Mouse (Mus musculus): ENCODE results near the gene Glt28d2. TPM values are rescaled to one million over a fixed set of nuclear protein-coding genes. Genes with fewer than 3 reads are reported as not detected.
A peak's percentile ranks its signal among the peaks of the same experiment; 100 is the strongest.

Gene Glt28d2
- polyA plus RNA-seq, 1 experiment from 2014 or later, result 2.2 TPM

- Histone ChIP-seq H3K36me3 (ENCODE audit: control insufficient read depth, insufficient read depth, low read length) (no peaks in the 10 kb centered on the region), H3K4me1 (ENCODE audit: control insufficient read depth in 2 of 2, insufficient read depth in 2 of 2, low read length in 2 of 2) (no peaks in the 10 kb centered on the region), H3K27me3 (ENCODE audit: control insufficient read depth, insufficient read depth, low read length) (no peaks in the 10 kb centered on the region), H3K9ac (ENCODE audit: low read length) (no peak overlapping the region), H3K4me3 (ENCODE audit: control insufficient read depth in 1 of 2, insufficient read depth in 1 of 2, low read depth in 1 of 2, low read length in 2 of 2) (no peak overlapping the region), H3K27ac (replicated peaks in 1 of 2; ENCODE audit: control insufficient read depth in 1 of 2, insufficient read depth in 1 of 2, low read depth in 2 of 2, low read length in 2 of 2) (no peak overlapping the region), H3K4me2 (ENCODE audit: low read length) (no peak overlapping the region), H3K9me3 (ENCODE audit: control insufficient read depth, low read length) (0 out of 2 replicates have a peak, but pooled peaks cover 4% of the 10 kb centered on the region)
- ATAC-seq (ENCODE audit: insufficient number of reproducible peaks, insufficient read depth, low FRiP score, low read depth), result no peak
These were observed 17.1 kb upstream of the Glt28d2 start for GRCm38 (mm10) chr3:85904371-85904770.

DNA sequence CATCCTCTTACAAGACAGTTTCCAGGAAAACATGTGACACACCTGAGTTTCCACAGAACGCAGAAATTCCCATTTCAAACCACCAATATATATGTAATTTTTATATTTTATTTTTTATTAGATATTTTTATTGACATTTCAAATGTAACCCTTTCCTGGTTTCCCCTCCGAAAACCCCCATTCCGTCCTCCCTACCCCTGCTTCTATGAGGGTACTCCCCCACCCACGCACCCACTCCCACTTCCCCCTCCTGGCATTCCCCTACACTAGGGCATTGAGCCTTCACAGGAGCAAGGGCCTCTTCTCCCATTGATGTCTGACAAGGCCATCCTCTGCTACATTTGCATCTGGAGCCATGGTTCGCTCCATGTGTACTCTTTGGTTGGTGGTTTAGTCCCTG is 7.7 kb upstream of the Glt28d2 start:
- Histone ChIP-seq H3K4me1 (ENCODE audit: control insufficient read depth in 2 of 2, insufficient read depth in 2 of 2, low read length in 2 of 2) (peaks cover 2 to 5% of the 10 kb centered on the region in 2 experiments; a peak in 1 of 4 replicates), H3K9ac (ENCODE audit: low read length) (no peak overlapping the region), H3K27ac (replicated peaks in 1 of 2; ENCODE audit: control insufficient read depth in 1 of 2, insufficient read depth in 1 of 2, low read depth in 2 of 2, low read length in 2 of 2) (no peak overlapping the region), H3K27me3 (ENCODE audit: control insufficient read depth, insufficient read depth, low read length) (no peaks in the 10 kb centered on the region), H3K9me3 (ENCODE audit: control insufficient read depth, low read length) (no peaks in the 10 kb centered on the region), H3K4me2 (ENCODE audit: low read length) (no peak overlapping the region), H3K36me3 (ENCODE audit: control insufficient read depth, insufficient read depth, low read length) (no peaks in the 10 kb centered on the region), H3K4me3 (ENCODE audit: control insufficient read depth in 1 of 2, insufficient read depth in 1 of 2, low read depth in 1 of 2, low read length in 2 of 2) (no peak overlapping the region)
- WGBS, result 84% methylated on average over 5 of the region's 5 CpGs
- no peak for ATAC-seq (ENCODE audit: insufficient number of reproducible peaks, insufficient read depth, low FRiP score, low read depth)

DNA sequence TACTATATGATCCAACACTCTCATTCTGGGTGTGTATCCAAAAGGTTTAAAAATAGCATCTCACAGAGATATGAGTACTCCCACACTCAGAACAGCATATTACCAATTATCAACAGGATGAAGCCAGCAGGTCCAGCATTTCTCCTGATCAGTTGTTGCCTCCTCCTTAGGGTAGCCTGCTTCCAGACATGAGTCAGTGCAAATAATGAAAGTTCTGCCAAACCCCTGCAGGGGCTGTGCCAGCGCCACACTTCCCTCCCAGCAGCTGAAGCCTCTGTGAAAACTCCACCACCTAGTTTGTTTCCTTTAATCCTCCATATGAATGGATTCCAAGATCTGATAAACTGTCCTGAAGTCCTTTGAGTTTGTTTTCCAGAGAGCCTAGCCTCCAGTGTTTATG is 4.3 kb upstream of the Glt28d2 start:
- no peak overlapping the region for H3K4me2 ChIP-seq (ENCODE audit: low read length)
- H3K27me3 ChIP-seq (ENCODE audit: control insufficient read depth, insufficient read depth, low read length), result no peaks in the 10 kb centered on the region
- H3K4me1 ChIP-seq (ENCODE audit: control insufficient read depth in 2 of 2, insufficient read depth in 2 of 2, low read length in 2 of 2), result peaks cover 6 to 7% of the 10 kb centered on the region in 2 experiments
- no peak overlapping the region for H3K27ac ChIP-seq (replicated peaks in 1 of 2; ENCODE audit: control insufficient read depth in 1 of 2, insufficient read depth in 1 of 2, low read depth in 2 of 2, low read length in 2 of 2)
- H3K4me3 ChIP-seq (ENCODE audit: control insufficient read depth in 1 of 2, insufficient read depth in 1 of 2, low read depth in 1 of 2, low read length in 2 of 2), result no peak overlapping the region
- WGBS, result 67% methylated on average over 1 of the region's 1 CpGs
- no peak overlapping the region for H3K9ac ChIP-seq (ENCODE audit: low read length)
- no peaks in the 10 kb centered on the region for H3K9me3 ChIP-seq (ENCODE audit: control insufficient read depth, low read length)
- no peak for ATAC-seq (ENCODE audit: insufficient number of reproducible peaks, insufficient read depth, low FRiP score, low read depth)
- H3K36me3 ChIP-seq (ENCODE audit: control insufficient read depth, insufficient read depth, low read length), result no peaks in the 10 kb centered on the region

DNA sequence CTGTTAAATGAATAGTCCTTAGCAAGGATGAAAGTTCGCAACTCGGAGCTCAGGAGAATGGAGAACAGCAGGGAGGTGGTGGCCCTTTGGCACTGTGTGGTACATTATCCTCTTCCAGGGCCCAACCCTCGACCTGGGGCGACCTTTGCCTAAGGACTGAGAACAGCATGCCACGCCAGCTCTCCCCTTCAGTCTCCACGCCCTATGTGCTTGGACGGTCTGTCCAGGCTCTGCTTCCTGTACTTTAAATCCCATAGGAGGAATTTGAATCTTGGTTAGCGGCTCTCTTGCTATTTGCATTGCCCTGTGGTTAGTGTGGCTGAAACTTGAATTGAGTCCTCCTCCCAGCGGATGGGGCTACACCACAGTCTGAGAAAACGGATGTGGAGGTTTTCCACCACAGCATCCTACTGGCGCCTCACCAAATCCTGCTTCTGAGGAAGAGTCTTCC is 930 bp upstream of the Glt28d2 start:
- Histone ChIP-seq H3K9me3 (ENCODE audit: control insufficient read depth, low read length) (no peaks in the 10 kb centered on the region), H3K27me3 (ENCODE audit: control insufficient read depth, insufficient read depth, low read length) (no peaks in the 10 kb centered on the region), H3K9ac (ENCODE audit: low read length) (peak overlapping the region; percentile 80), H3K4me1 (ENCODE audit: control insufficient read depth in 2 of 2, insufficient read depth in 2 of 2, low read length in 2 of 2) (peaks cover 6 to 15% of the 10 kb centered on the region in 2 experiments), H3K36me3 (ENCODE audit: control insufficient read depth, insufficient read depth, low read length) (no peaks in the 10 kb centered on the region), H3K27ac (replicated peaks in 1 of 2; ENCODE audit: control insufficient read depth in 1 of 2, insufficient read depth in 1 of 2, low read depth in 2 of 2, low read length in 2 of 2) (peak overlapping the region in 1 of 2 experiments; percentile 71; a peak in 2 of 4 replicates), H3K4me2 (ENCODE audit: low read length) (peak overlapping the region; percentile 78), H3K4me3 (ENCODE audit: control insufficient read depth in 1 of 2, insufficient read depth in 1 of 2, low read depth in 1 of 2, low read length in 2 of 2) (peak overlapping the region; percentile 63 to 81)
- ATAC-seq (ENCODE audit: insufficient number of reproducible peaks, insufficient read depth, low FRiP score, low read depth), result no peak
- 19% methylated on average over 11 of the region's 11 CpGs for WGBS

DNA sequence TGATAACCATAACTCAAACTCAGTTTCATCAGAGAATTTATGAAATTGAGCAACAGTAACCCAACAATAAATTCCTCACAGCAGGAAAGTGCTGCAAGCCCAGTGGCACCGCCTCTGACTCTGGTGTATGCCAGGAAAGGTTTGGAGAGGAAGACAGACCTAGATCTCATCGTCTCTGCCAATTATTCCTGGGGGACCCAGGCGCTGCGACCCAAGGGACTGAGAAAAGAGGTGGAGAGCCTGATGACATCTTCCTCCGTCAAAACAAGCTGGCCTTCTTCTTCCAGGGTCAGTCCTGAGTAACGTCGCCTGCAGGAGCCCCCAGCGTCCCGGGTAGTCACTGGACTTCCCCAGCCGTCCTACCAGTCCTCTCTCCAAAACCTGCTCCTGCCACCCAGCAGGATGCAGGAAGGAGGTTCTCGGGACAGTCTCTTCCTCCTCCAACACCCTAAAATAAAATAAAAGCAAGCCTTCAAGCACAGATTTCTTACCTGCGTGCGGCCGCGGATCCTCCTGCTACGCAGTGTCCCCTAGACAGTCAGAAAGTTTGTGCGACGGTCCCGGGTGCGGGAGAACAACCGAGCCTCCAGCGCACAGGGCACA is 579 bp downstream of the Glt28d2 start:
- Histone ChIP-seq H3K9ac (ENCODE audit: low read length) (peak overlapping the region; percentile 80), H3K4me2 (ENCODE audit: low read length) (peak overlapping the region; percentile 78), H3K4me1 (ENCODE audit: control insufficient read depth in 2 of 2, insufficient read depth in 2 of 2, low read length in 2 of 2) (peaks cover 6 to 15% of the 10 kb centered on the region in 2 experiments), H3K4me3 (ENCODE audit: control insufficient read depth in 1 of 2, insufficient read depth in 1 of 2, low read depth in 1 of 2, low read length in 2 of 2) (peak overlapping the region; percentile 63 to 81), H3K9me3 (ENCODE audit: control insufficient read depth, low read length) (no peaks in the 10 kb centered on the region), H3K27ac (replicated peaks in 1 of 2; ENCODE audit: control insufficient read depth in 1 of 2, insufficient read depth in 1 of 2, low read depth in 2 of 2, low read length in 2 of 2) (peak overlapping the region; percentile 68 to 71), H3K36me3 (ENCODE audit: control insufficient read depth, insufficient read depth, low read length) (no peaks in the 10 kb centered on the region), H3K27me3 (ENCODE audit: control insufficient read depth, insufficient read depth, low read length) (no peaks in the 10 kb centered on the region)
- peak; percentile 19; the same call in 1 of the 2 replicates for ATAC-seq (ENCODE audit: insufficient number of reproducible peaks, insufficient read depth, low FRiP score, low read depth)
- 2% methylated on average over 22 of the region's 22 CpGs for WGBS

DNA sequence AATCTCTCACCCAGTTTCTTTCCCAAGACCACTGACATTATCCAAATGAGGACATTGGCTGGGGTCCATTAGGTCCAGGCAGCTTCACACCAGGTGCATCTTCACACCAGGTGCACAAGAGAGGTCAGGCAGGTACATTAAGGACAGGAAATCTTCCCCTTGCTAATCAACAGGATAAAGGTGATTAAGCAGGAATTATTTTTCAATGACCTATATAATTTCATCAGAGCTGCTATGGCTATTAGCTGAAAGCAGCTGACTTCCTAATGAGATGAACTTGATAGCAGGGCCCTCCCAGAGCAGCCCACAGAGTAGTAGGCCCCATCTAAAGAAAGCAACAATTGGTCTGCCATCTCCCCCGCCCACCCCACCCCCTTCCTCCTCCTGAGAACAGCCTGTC is 1.4 kb downstream of the Glt28d2 start:
- ATAC-seq (ENCODE audit: insufficient number of reproducible peaks, insufficient read depth, low FRiP score, low read depth), result no peak
- peaks cover 4 to 12% of the 10 kb centered on the region in 2 experiments for H3K4me1 ChIP-seq (ENCODE audit: control insufficient read depth in 2 of 2, insufficient read depth in 2 of 2, low read length in 2 of 2)
- H3K27me3 ChIP-seq (ENCODE audit: control insufficient read depth, insufficient read depth, low read length), result no peaks in the 10 kb centered on the region
- no peak overlapping the region for H3K27ac ChIP-seq (replicated peaks in 1 of 2; ENCODE audit: control insufficient read depth in 1 of 2, insufficient read depth in 1 of 2, low read depth in 2 of 2, low read length in 2 of 2)
- no peaks in the 10 kb centered on the region for H3K9me3 ChIP-seq (ENCODE audit: control insufficient read depth, low read length)
- peak overlapping the region; percentile 80; the same call in 1 of the 2 replicates for H3K9ac ChIP-seq (ENCODE audit: low read length)
- peak overlapping the region; percentile 78 for H3K4me2 ChIP-seq (ENCODE audit: low read length)
- peak overlapping the region in 1 of 2 experiments; percentile 63; a peak in 2 of 4 replicates for H3K4me3 ChIP-seq (ENCODE audit: control insufficient read depth in 1 of 2, insufficient read depth in 1 of 2, low read depth in 1 of 2, low read length in 2 of 2)
- 67% methylated on average over 1 of the region's 1 CpGs for WGBS
- no peaks in the 10 kb centered on the region for H3K36me3 ChIP-seq (ENCODE audit: control insufficient read depth, insufficient read depth, low read length)

DNA sequence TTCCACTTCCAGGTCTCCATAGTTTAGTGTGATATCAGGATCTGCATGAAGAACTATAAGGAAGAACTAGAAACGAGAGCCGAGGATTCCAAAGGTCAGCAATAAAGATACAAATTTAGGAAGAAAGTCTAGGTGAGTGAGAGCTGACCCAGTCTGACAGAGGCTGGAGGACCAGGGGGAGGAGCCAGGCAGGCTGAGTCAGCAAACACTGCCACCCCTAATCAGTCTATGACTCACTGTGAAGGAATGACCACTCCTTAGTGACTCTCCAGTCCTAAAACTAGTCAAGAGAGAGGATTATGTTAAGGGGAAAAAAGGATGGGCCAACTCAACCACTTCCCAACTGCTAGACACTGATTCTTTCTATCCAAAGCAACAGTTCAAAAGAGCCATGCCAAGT is 6.6 kb downstream of the Glt28d2 start:
- Histone ChIP-seq H3K36me3 (ENCODE audit: control insufficient read depth, insufficient read depth, low read length) (no peaks in the 10 kb centered on the region), H3K4me1 (ENCODE audit: control insufficient read depth in 2 of 2, insufficient read depth in 2 of 2, low read length in 2 of 2) (peaks cover 13 to 35% of the 10 kb centered on the region in 2 experiments), H3K27me3 (ENCODE audit: control insufficient read depth, insufficient read depth, low read length) (no peaks in the 10 kb centered on the region), H3K9ac (ENCODE audit: low read length) (no peak overlapping the region), H3K4me3 (ENCODE audit: control insufficient read depth in 1 of 2, insufficient read depth in 1 of 2, low read depth in 1 of 2, low read length in 2 of 2) (no peak overlapping the region), H3K4me2 (ENCODE audit: low read length) (no peak overlapping the region), H3K27ac (replicated peaks in 1 of 2; ENCODE audit: control insufficient read depth in 1 of 2, insufficient read depth in 1 of 2, low read depth in 2 of 2, low read length in 2 of 2) (no peak overlapping the region), H3K9me3 (ENCODE audit: control insufficient read depth, low read length) (no peaks in the 10 kb centered on the region)
- peak; percentile 64; the same call in 1 of the 2 replicates for ATAC-seq (ENCODE audit: insufficient number of reproducible peaks, insufficient read depth, low FRiP score, low read depth)
- WGBS, result 72% methylated on average over 2 of the region's 2 CpGs

GRCm38 (mm10) chr3:85880068-85880467 is 7.2 kb downstream of the Glt28d2 start:
- H3K4me2 ChIP-seq (ENCODE audit: low read length), result no peak overlapping the region
- 88% methylated on average over 8 of the region's 8 CpGs for WGBS
- H3K9me3 ChIP-seq (ENCODE audit: control insufficient read depth, low read length), result no peaks in the 10 kb centered on the region
- peaks cover 13 to 35% of the 10 kb centered on the region in 2 experiments for H3K4me1 ChIP-seq (ENCODE audit: control insufficient read depth in 2 of 2, insufficient read depth in 2 of 2, low read length in 2 of 2)
- no peak overlapping the region for H3K27ac ChIP-seq (replicated peaks in 1 of 2; ENCODE audit: control insufficient read depth in 1 of 2, insufficient read depth in 1 of 2, low read depth in 2 of 2, low read length in 2 of 2)
- H3K27me3 ChIP-seq (ENCODE audit: control insufficient read depth, insufficient read depth, low read length), result no peaks in the 10 kb centered on the region
- H3K4me3 ChIP-seq (ENCODE audit: control insufficient read depth in 1 of 2, insufficient read depth in 1 of 2, low read depth in 1 of 2, low read length in 2 of 2), result no peak overlapping the region
- no peaks in the 10 kb centered on the region for H3K36me3 ChIP-seq (ENCODE audit: control insufficient read depth, insufficient read depth, low read length)
- ATAC-seq (ENCODE audit: insufficient number of reproducible peaks, insufficient read depth, low FRiP score, low read depth), result no peak
- no peak overlapping the region for H3K9ac ChIP-seq (ENCODE audit: low read length)

All from heart, embryonic 14.5 days (tissue).